Mouse (Mus musculus): ENCODE measurements around the gene Hist1h1d. TPM values are rescaled to one million over a fixed set of nuclear protein-coding genes. Genes with fewer than 3 reads are reported as not detected.
A peak's percentile ranks its signal among the peaks of the same experiment; 100 is the strongest.
"Not testable (repeated sequence)": the region's sequence is repeated elsewhere in the genome, so short reads cannot be mapped to it uniquely, and the experiment has no call there.

The Hist1h1d gene
- polyA plus RNA-seq, 1 experiment from 2014 or later: 0.07 TPM

GRCm38 (mm10) chr13:23539821-23540220 is 13.2 kb upstream of the Hist1h1d start:
- not testable (repeated sequence) for H3K27ac ChIP-seq (ENCODE audit: low read depth, low read length); H3K4me2 ChIP-seq (ENCODE audit: low read depth, low read length); H3K4me3 ChIP-seq (ENCODE audit: low read depth, low read length); ATAC-seq (ENCODE audit: low read depth); H3K36me3 ChIP-seq (ENCODE audit: control insufficient read depth, insufficient read depth, low read length); H3K4me1 ChIP-seq (ENCODE audit: control insufficient read depth, insufficient read depth, low read length); H3K9me3 ChIP-seq (ENCODE audit: control insufficient read depth, low read length); H3K27me3 ChIP-seq (ENCODE audit: control insufficient read depth, insufficient read depth, low read length); H3K9ac ChIP-seq (replicated peaks; ENCODE audit: low read depth, low read length)
- WGBS: 76% methylated on average over 1 of the region's 1 CpGs

GRCm38 (mm10) chr13:23541497-23541896 is 11.6 kb upstream of the Hist1h1d start:
- no peak overlapping the region for H3K27ac ChIP-seq (ENCODE audit: low read depth, low read length)
- no peaks in the 10 kb centered on the region for H3K4me1 ChIP-seq (ENCODE audit: control insufficient read depth, insufficient read depth, low read length)
- no peak overlapping the region for H3K4me2 ChIP-seq (ENCODE audit: low read depth, low read length)
- WGBS: 92% methylated on average over 3 of the region's 3 CpGs
- no peak overlapping the region for H3K4me3 ChIP-seq (ENCODE audit: low read depth, low read length)
- no peaks in the 10 kb centered on the region for H3K36me3 ChIP-seq (ENCODE audit: control insufficient read depth, insufficient read depth, low read length)
- no peak overlapping the region for H3K9ac ChIP-seq (replicated peaks; ENCODE audit: low read depth, low read length)
- H3K9me3 ChIP-seq (ENCODE audit: control insufficient read depth, low read length): no peaks in the 10 kb centered on the region
- ATAC-seq (ENCODE audit: low read depth): no peak
- H3K27me3 ChIP-seq (ENCODE audit: control insufficient read depth, insufficient read depth, low read length): no peaks in the 10 kb centered on the region

- not testable (repeated sequence) for H3K27ac ChIP-seq (ENCODE audit: low read depth, low read length); H3K9me3 ChIP-seq (ENCODE audit: control insufficient read depth, low read length); H3K27me3 ChIP-seq (ENCODE audit: control insufficient read depth, insufficient read depth, low read length); ATAC-seq (ENCODE audit: low read depth); H3K4me1 ChIP-seq (ENCODE audit: control insufficient read depth, insufficient read depth, low read length); H3K36me3 ChIP-seq (ENCODE audit: control insufficient read depth, insufficient read depth, low read length); H3K9ac ChIP-seq (replicated peaks; ENCODE audit: low read depth, low read length)
- peak overlapping the region; percentile 36 for H3K4me3 ChIP-seq (ENCODE audit: low read depth, low read length)
- H3K4me2 ChIP-seq (ENCODE audit: low read depth, low read length): peak overlapping the region; percentile 68
- WGBS: 7% methylated on average over 3 of the region's 3 CpGs
Observed at GRCm38 (mm10) chr13:23542225-23542980, 10.7 kb upstream of the Hist1h1d start.

- peak within 1 kb of the TSS; percentile 45 for H3K4me3 ChIP-seq (ENCODE audit: low read depth, low read length)
- not testable (repeated sequence) for H3K27me3 ChIP-seq (ENCODE audit: control insufficient read depth, insufficient read depth, low read length); H3K9me3 ChIP-seq (ENCODE audit: control insufficient read depth, low read length); H3K36me3 ChIP-seq (ENCODE audit: control insufficient read depth, insufficient read depth, low read length); H3K4me1 ChIP-seq (ENCODE audit: control insufficient read depth, insufficient read depth, low read length)
- H3K27ac ChIP-seq (ENCODE audit: low read depth, low read length): peak within 1 kb of the TSS; percentile 66
- peak; percentile 91 for ATAC-seq (ENCODE audit: low read depth)
- WGBS: under 1% methylated on average over 32 of the region's 42 CpGs
- peak within 1 kb of the TSS; percentile 68 for H3K4me2 ChIP-seq (ENCODE audit: low read depth, low read length)
- peak within 1 kb of the TSS; percentile 32; the same call in 1 of the 2 replicates for H3K9ac ChIP-seq (replicated peaks; ENCODE audit: low read depth, low read length)
Observed at GRCm38 (mm10) chr13:23542999-23543607, 10.0 kb upstream of the Hist1h1d start, which contains the start of gene Hist1h2bh. Gene Hist1h2bh, minus strand, starts transcription at chr13:23543392.

- peak; percentile 96 for ATAC-seq (ENCODE audit: low read depth)
- H3K9ac ChIP-seq (replicated peaks; ENCODE audit: low read depth, low read length): peak within 1 kb of the TSS; percentile 52
- WGBS: under 1% methylated on average over 25 of the region's 45 CpGs
Observed at GRCm38 (mm10) chr13:23543965-23544786, 8.9 kb upstream of the Hist1h1d start, which contains the start of gene Hist1h3f. Gene Hist1h3f, plus strand, starts transcription at chr13:23544052.

GRCm38 (mm10) chr13:23544787-23545120 is 8.3 kb upstream of the Hist1h1d start:
- 0 out of 2 replicates have a peak overlapping the region, but pooled peaks have one; percentile 18 for H3K4me2 ChIP-seq (ENCODE audit: low read depth, low read length)
- H3K9me3 ChIP-seq (ENCODE audit: control insufficient read depth, low read length); H3K36me3 ChIP-seq (ENCODE audit: control insufficient read depth, insufficient read depth, low read length); ATAC-seq (ENCODE audit: low read depth); H3K4me1 ChIP-seq (ENCODE audit: control insufficient read depth, insufficient read depth, low read length); H3K27me3 ChIP-seq (ENCODE audit: control insufficient read depth, insufficient read depth, low read length); H3K9ac ChIP-seq (replicated peaks; ENCODE audit: low read depth, low read length): not testable (repeated sequence)
- peak overlapping the region; percentile 45 for H3K4me3 ChIP-seq (ENCODE audit: low read depth, low read length)
- H3K27ac ChIP-seq (ENCODE audit: low read depth, low read length): peak overlapping the region; percentile 87; the same call in 1 of the 2 replicates
- WGBS: 0% methylated on average over 10 of the region's 14 CpGs

More at GRCm38 (mm10) chr13:23543965-23544786, 8.9 kb upstream of the Hist1h1d start, which contains the start of gene Hist1h3f:
- H3K27ac ChIP-seq (ENCODE audit: low read depth, low read length): peak within 1 kb of the TSS; percentile 87
- peak within 1 kb of the TSS; percentile 45 for H3K4me3 ChIP-seq (ENCODE audit: low read depth, low read length)
- H3K36me3 ChIP-seq (ENCODE audit: control insufficient read depth, insufficient read depth, low read length): no peaks in the 10 kb centered on the region
- H3K4me2 ChIP-seq (ENCODE audit: low read depth, low read length): peak within 1 kb of the TSS; percentile 68
- H3K9me3 ChIP-seq (ENCODE audit: control insufficient read depth, low read length): no peaks in the 10 kb centered on the region
- no peaks in the 10 kb centered on the region for H3K4me1 ChIP-seq (ENCODE audit: control insufficient read depth, insufficient read depth, low read length)
- H3K27me3 ChIP-seq (ENCODE audit: control insufficient read depth, insufficient read depth, low read length): no peaks in the 10 kb centered on the region

- Histone ChIP-seq H3K27ac (ENCODE audit: low read depth, low read length) (no peak overlapping the region), H3K4me2 (ENCODE audit: low read depth, low read length) (no peak overlapping the region), H3K4me1 (ENCODE audit: control insufficient read depth, insufficient read depth, low read length) (no peaks in the 10 kb centered on the region), H3K9ac (replicated peaks; ENCODE audit: low read depth, low read length) (no peak overlapping the region), H3K4me3 (ENCODE audit: low read depth, low read length) (no peak overlapping the region), H3K27me3 (ENCODE audit: control insufficient read depth, insufficient read depth, low read length) (no peaks in the 10 kb centered on the region), H3K9me3 (ENCODE audit: control insufficient read depth, low read length) (no peaks in the 10 kb centered on the region), H3K36me3 (ENCODE audit: control insufficient read depth, insufficient read depth, low read length) (no peaks in the 10 kb centered on the region)
- 86% methylated on average over 5 of the region's 5 CpGs for WGBS
- ATAC-seq (ENCODE audit: low read depth): no peak
Observed at GRCm38 (mm10) chr13:23546694-23547093, 6.4 kb upstream of the Hist1h1d start.

- H3K4me2 ChIP-seq (ENCODE audit: low read depth, low read length): peak overlapping the region; percentile 52
- H3K9me3 ChIP-seq (ENCODE audit: control insufficient read depth, low read length): no peaks in the 10 kb centered on the region
- H3K9ac ChIP-seq (replicated peaks; ENCODE audit: low read depth, low read length): no peak overlapping the region
- H3K27ac ChIP-seq (ENCODE audit: low read depth, low read length): peak overlapping the region; percentile 84
- 3% methylated on average over 3 of the region's 3 CpGs for WGBS
- H3K36me3 ChIP-seq (ENCODE audit: control insufficient read depth, insufficient read depth, low read length): no peaks in the 10 kb centered on the region
- H3K4me3 ChIP-seq (ENCODE audit: low read depth, low read length): peak overlapping the region; percentile 34
- no peaks in the 10 kb centered on the region; the same call in 1 of the 2 replicates for H3K27me3 ChIP-seq (ENCODE audit: control insufficient read depth, insufficient read depth, low read length)
- no peak for ATAC-seq (ENCODE audit: low read depth)
- H3K4me1 ChIP-seq (ENCODE audit: control insufficient read depth, insufficient read depth, low read length): 0 out of 2 replicates have a peak, but pooled peaks cover 3% of the 10 kb centered on the region
Observed at GRCm38 (mm10) chr13:23550761-23551145, 2.3 kb upstream of the Hist1h1d start.
